Mouse (Mus musculus) erythroid progenitor cell, adult 5-6 weeks (primary cell): ENCODE measurements around the gene Gm10376. TPM values are rescaled to one million over a fixed set of nuclear protein-coding genes. Genes with fewer than 3 reads are reported as not detected.
"Not testable (repeated sequence)": the region's sequence is repeated elsewhere in the genome, so short reads cannot be mapped to it uniquely, and the experiment has no call there.

ENCODE experiments used
- ATAC-seq: replicated peaks from 2 replicates; pipeline ENCODE4 v1.8.0; 2016; ENCODE audit warnings: moderate number of reproducible peaks, mild to moderate bottlenecking, moderate TSS enrichment, inconsistent platforms; ENCODE audit not compliant: poor library complexity, low FRiP score, severe bottlenecking
- total RNA-seq, 2 experiments: library from RNA; stranded (forward) in 1 of 2; stranded (reverse) in 1 of 2; fragments of 150-400 nt in 1 of 2; fragments of 186-747, 209-891 nt in 1 of 2; gene quantifications; 2 replicates each; pipeline versions ENCODE4 v1.2.3 to v1.2.4; 2015 to 2017; ENCODE audit warnings: low replicate concordance in 2 of 2

The Gm10376 gene
- not detected in 2 replicates for total RNA-seq (2015; ENCODE audit: low replicate concordance)
- not detected in 2 replicates for total RNA-seq (2017; ENCODE audit: low replicate concordance)

DNA sequence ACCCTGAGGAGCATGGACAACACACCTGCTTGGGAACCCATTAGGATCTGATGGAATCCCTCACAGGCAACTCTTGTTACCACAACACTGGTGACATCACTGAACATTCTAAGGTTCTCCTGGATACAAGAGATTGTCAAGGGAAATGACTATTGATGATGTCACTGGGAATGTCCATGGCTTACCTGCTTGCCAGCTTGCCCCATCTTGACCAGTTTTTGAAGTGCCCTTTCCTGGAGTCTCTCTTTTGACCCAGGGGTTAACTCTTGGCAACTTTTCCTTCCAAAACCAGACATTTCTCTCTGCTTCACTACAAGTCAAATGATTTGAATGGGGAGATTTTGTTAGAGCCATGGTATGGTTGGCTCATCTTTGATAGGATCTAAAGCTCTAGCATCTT, at the start of gene Gm10376:
TSS of gene Gm10376 (minus strand) at position 101 of the 400 bp plus-strand sequence.
- ATAC-seq, result not testable (repeated sequence)

DNA sequence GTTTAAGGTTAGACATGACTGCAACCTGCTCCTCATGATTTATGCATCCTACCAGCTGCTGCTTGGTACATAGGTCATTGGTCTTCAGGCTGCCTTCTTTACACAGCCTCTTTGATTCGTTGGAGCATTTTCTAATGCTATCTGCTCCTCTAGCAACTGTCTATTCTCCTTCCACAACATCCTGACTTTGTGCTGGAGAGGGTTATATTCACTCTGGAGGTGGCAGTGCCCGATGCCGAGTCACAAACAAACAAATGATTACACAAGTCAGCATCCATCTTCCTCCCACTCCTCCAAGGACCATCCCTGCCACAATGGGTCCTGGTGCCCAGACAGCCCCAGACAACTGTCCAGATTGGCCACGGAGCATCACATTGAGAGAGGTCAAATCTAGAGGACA, 44.8 kb upstream of the Gm10376 start:
- ATAC-seq, result not testable (repeated sequence)

DNA sequence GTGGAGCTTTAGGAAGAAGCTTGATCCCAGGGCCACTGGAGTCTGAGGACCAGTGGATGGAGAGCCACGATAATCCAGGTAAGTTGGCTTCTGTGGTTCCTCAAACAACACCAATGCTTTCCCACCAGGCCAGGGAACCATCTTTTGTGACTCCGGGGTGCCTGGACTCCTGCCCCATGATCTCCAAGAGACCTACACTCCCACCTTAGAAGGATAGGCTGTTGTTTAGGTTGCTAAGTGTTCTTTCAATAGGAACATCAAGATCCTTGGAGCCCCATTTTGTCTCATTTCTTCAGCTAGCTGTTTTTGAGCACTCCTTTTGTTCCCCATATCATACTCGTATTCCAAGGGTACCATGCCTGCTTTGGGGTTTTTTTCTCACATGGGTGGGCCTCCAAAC, 42.6 kb upstream of the Gm10376 start:
- not testable (repeated sequence) for ATAC-seq

DNA sequence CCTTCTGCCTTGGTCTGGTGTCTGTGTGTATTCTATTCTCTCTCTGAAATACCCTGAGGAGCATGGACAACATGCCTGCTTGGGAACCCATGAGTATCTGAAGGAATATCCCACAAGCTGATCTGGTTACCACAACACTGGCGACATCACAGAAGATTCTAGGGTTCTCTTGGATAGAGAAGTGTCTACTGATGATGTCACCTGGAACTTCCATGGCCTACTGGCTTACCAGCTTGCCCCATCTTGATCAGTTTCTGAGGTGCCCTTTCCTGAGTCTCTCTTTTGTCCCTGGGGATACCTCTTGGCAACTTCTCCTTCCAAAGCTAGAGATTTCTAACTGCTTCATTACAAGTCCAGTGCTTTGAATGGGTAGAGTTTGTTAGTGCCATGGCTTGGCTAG, 21.9 kb downstream of the Gm10376 start, which contains the start of gene Gm8082:
TSS of gene Gm8082 (minus strand) at position 101 of the 400 bp plus-strand sequence.
- not testable (repeated sequence) for ATAC-seq

Other genes starting within 250 kb of the Gm10376 start
- gene Gm3015, start 246.8 kb downstream of the Gm10376 start, total RNA-seq (2015; ENCODE audit: low replicate concordance), result not detected in 2 replicates
- gene Gm3015, start 246.8 kb downstream of the Gm10376 start, total RNA-seq (2017; ENCODE audit: low replicate concordance), result not detected in 2 replicates
- gene Gm10377, start 217.6 kb downstream of the Gm10376 start, total RNA-seq (2015; ENCODE audit: low replicate concordance), result not detected in 2 replicates
- gene Gm10377, start 217.6 kb downstream of the Gm10376 start, total RNA-seq (2017; ENCODE audit: low replicate concordance), result not detected in 2 replicates
- gene Gm21977, start 162.2 kb downstream of the Gm10376 start, total RNA-seq (2015; ENCODE audit: low replicate concordance), result not detected in 2 replicates
- not detected in 2 replicates for gene Gm21977, start 162.2 kb downstream of the Gm10376 start, total RNA-seq (2017; ENCODE audit: low replicate concordance)
- gene Gm8082, start 22.0 kb downstream of the Gm10376 start, total RNA-seq (2015; ENCODE audit: low replicate concordance), result not detected in 2 replicates
- gene Gm8082, start 22.0 kb downstream of the Gm10376 start, total RNA-seq (2017; ENCODE audit: low replicate concordance), result not detected in 2 replicates
- gene Gm8094, start 61.0 kb upstream of the Gm10376 start, total RNA-seq (2015; ENCODE audit: low replicate concordance), result not detected in 2 replicates
- gene Gm8094, start 61.0 kb upstream of the Gm10376 start, total RNA-seq (2017; ENCODE audit: low replicate concordance), result not detected in 2 replicates
- not detected in 2 replicates for gene Gm8104, start 85.0 kb upstream of the Gm10376 start, total RNA-seq (2015; ENCODE audit: low replicate concordance)
- not detected in 2 replicates for gene Gm8104, start 85.0 kb upstream of the Gm10376 start, total RNA-seq (2017; ENCODE audit: low replicate concordance)
- gene Gm7233, start 164.2 kb upstream of the Gm10376 start, total RNA-seq (2015; ENCODE audit: low replicate concordance), result not detected in 2 replicates
- gene Gm7233, start 164.2 kb upstream of the Gm10376 start, total RNA-seq (2017; ENCODE audit: low replicate concordance), result not detected in 2 replicates
- gene Gm8122, start 219.7 kb upstream of the Gm10376 start, total RNA-seq (2015; ENCODE audit: low replicate concordance), result not detected in 2 replicates
- not detected in 2 replicates for gene Gm8122, start 219.7 kb upstream of the Gm10376 start, total RNA-seq (2017; ENCODE audit: low replicate concordance)
- not detected in 2 replicates for gene Gm8126, start 243.0 kb upstream of the Gm10376 start, total RNA-seq (2015; ENCODE audit: low replicate concordance)
- not detected in 2 replicates for gene Gm8126, start 243.0 kb upstream of the Gm10376 start, total RNA-seq (2017; ENCODE audit: low replicate concordance)